Mouse (Mus musculus) kidney, adult 2 months (tissue): ENCODE measurements around the gene Mast4.

Source experiments
- CTCF ChIP-seq: fragments of 200-500 bp; conservative IDR thresholded peaks from 2 replicates; pipeline ENCODE4 v1.5.1; 2011; ENCODE audit warnings: low read depth, mild to moderate bottlenecking, control low read depth, low read length, moderate library complexity, mixed read lengths; ENCODE audit not compliant: insufficient read depth, insufficient read length
- POLR2A ChIP-seq: fragments of 200-500 bp; IDR thresholded peaks from one replicate; pipeline ENCODE4 v1.6.1; 2011; ENCODE audit warnings: low read depth, low read length, control low read depth

- no peak for TF ChIP-seq CTCF
- TF ChIP-seq POLR2A = no peak
Observed at GRCm38 (mm10) chr13:103048954-103049353, 285.3 kb downstream of the Mast4 start.
